Mouse (Mus musculus) small intestine, adult 2 months (tissue): Measurements from ENCODE around the gene Rbm17.

ENCODE experiments used
- CTCF ChIP-seq: fragments of 200-500 bp; IDR thresholded peaks from 2 replicates; pipeline ENCODE4 v1.5.1; 2012; ENCODE audit warnings: low read depth, mild to moderate bottlenecking, control low read depth, inconsistent platforms, low read length, moderate library complexity, mixed read lengths; ENCODE audit not compliant: insufficient replicate concordance, insufficient read length; ENCODE audit errors: extremely low read depth
- POLR2A ChIP-seq: fragments of 200-500 bp; IDR thresholded peaks from 2 replicates; pipeline ENCODE4 v1.6.1; 2012; ENCODE audit warnings: low read depth, mild to moderate bottlenecking, control low read depth, inconsistent platforms, low read length, moderate library complexity

DNA sequence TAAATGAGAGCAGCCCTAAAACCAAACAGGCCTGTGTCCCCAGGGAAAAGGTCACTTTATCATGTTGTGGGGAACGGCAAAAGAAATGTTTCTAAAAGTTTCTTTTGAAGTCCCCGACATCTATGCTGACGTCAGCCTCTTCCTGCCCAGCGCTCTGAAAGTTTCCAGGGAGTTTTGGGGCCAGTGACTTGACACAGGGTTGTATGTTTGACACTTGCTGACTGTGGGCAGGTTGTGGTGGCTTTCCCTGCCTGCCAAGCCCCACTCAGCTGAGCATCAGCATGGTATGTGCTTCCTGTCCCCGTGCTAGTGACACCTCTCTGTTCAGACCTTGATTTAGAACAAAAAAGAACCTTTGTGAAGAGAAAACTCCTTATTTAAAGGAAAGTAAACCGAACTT is 49.4 kb upstream of the Rbm17 start:
- no peak for TF ChIP-seq POLR2A
- TF ChIP-seq CTCF: no peak
